Mouse (Mus musculus): ENCODE data around the gene Clec4f.
"Not testable (repeated sequence)": the region's sequence is repeated elsewhere in the genome, so short reads cannot be mapped to it uniquely, and the experiment has no call there.

Gene Clec4f

DNA sequence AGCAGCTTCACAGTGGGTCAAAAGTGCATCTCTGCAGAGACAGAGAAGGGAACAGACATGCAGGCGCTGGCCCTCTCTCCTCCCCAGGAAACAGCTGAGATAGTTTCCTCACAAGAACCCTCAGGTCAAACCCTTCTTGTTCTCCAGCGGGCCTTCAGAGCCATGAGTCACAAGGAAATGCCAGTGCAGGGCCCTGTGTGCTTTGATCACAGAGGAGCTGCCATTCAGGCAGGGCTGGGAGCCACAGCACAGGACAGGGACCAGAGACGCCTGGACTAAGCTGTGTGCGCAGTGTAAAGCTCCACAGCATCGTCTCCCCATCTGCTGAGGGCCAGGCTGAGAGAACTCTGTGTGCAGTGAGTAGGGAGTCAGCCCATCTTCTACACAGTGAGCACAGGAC, 21.9 kb downstream of the Clec4f start:
- DNase-seq (ENCODE audit: low read depth, low spot score) = not testable (repeated sequence)

DNA sequence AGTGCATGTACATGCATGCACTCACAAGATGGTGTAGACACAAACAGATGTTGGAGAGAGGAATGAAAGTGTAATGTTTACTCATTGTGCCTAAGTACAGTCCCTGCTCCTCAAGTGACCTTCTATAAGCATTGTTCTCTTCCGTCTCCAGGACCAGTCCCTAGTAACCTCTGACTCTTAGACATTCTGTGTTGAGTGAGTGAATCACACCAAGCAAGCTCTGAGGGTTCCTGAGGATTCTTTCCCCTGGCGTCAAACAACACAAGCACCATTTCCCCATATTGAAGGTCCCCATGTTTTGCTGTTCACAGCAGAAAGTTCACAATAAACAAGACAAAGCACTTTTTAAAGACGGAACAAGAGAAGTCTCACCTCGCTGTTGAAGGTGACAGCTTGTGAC, 24.2 kb downstream of the Clec4f start:
- no peak for DNase-seq (ENCODE audit: low read depth, low spot score)

DNA sequence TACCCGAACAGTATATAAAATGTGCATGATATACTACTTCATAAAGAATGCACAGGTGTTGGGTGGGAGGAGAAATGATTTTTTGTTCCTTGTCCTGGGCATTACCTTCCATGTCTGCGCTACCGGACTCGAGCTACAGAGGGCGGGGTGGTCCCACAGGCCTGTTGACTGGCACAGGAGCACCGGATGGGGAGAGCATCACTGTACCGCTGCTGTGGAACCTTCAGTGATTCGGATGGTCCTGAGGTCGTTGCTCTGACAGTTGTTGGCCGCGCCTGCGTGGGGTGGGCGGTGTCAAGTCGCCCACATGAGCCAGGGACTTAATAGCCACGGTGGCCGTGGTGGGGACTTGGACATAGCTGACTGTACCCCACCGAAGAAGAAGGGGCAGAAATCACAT, 29.2 kb downstream of the Clec4f start:
- no peak for DNase-seq (ENCODE audit: low read depth, low spot score)

DNA sequence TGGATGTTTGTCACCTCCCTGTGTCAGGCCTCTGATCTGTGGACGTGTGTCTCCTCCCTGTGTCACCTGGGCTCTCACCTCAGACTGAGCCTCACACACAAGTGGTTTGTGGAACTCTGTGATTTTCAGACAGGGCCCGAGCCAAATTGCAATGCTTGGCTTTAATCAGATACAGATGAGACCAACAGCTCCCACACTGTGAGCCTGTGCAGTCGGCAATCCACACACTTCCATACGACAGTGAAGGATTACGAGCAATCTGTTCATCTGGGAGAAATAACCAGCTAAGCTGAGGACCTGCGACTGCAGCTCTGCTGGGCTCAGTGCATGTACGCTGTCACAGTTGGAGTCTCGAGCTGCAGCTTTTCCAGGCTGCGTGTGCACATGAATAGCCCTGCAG, 36.0 kb downstream of the Clec4f start:
- no peak for DNase-seq (ENCODE audit: low read depth, low spot score)

DNA sequence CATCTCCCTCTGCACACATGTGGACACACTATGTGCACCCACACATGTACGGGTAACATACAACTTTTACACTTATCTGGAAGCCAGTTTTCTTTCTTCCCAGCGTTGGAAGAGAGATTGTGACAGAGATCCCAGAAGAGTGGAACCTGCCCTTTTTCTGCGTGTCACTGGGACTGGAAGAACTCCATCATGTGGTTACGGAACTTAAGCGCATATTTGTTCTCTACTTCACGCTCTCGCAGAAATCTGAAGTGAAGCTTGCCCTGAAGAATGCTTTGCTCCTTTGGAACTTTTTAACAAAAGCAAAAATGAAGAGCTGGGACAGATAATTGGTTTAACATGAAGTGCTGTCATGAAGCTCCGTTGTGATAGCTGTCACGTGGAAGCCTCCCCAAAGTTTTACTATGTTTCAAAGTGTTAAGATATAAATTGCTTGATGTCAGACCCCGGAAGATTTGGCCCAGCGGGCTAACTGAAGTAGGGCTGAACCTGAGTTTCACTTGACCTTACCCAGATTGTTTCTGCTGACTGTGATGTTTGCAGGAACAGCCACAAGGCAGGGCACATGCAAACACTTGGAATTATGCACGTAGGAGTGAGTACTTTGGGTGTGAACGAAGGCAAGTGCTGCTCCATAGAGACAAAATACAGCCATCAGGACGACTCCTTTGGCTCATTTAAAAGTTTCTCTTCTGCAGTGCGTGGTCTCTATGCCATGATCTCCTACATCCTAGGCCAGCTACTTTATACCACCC, 38.2 kb downstream of the Clec4f start:
- DNase-seq (ENCODE audit: low read depth, low spot score) = no peak

DNA sequence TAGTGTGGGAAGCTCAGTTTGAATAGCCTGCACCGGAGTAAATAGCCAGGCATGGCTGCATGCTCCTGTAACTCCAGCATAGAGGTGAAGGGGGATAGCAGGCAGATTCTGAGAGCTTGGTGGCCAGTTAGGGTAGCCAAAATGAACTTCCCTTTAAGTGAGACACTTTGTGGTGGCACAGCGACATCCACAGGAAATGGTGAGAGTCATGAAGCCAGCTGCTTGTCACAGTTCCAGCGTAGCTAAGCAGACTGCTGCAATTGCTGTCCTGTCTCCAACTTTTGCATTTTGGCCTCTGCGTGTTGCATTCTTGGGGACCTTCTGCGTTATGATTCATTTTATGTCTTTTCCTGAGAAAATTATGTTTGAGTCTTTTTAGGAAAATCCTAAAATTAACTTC, 39.5 kb downstream of the Clec4f start:
- DNase-seq (ENCODE audit: low read depth, low spot score) = no peak

DNA sequence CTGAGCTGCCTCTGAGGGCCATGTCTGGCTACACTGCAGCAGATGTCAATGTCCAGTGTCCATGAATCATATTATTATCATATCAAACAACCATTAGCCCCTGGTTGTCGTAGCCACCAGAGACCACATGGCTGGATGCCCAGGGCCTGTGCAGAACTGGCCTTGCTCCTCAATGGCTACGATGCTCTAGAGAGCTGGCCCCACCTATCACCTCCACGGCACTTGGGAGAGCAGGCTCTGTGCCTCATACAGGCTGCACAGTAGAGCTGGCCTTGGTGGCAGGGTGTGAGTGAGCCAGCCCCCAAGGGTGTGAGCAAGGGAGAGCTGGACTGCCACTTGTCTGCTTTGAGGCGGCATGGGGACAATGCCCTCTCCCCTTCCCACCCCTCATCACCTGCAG, 41.5 kb downstream of the Clec4f start:
- DNase-seq (ENCODE audit: low read depth, low spot score) = no peak

DNA sequence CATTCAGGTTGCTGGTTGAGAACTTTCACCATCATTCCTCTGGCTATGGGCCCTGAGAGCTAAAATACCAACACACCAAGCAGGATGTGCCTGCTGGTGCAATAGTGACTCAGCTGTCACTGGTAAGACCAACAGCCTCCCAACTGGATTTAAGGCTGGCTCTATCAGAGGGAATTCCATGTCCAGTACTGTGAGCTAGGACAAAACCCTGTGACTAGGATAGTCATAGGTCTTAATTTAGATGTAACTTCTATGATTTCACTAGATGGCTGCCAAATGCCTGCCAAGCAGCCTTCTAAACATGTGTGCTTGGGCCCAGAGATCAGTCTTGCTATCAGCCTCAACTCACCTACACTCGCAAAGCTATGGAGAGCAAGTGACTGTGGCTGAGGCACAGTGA, 43.0 kb downstream of the Clec4f start:
- DNase-seq (ENCODE audit: low read depth, low spot score) = no peak

DNA sequence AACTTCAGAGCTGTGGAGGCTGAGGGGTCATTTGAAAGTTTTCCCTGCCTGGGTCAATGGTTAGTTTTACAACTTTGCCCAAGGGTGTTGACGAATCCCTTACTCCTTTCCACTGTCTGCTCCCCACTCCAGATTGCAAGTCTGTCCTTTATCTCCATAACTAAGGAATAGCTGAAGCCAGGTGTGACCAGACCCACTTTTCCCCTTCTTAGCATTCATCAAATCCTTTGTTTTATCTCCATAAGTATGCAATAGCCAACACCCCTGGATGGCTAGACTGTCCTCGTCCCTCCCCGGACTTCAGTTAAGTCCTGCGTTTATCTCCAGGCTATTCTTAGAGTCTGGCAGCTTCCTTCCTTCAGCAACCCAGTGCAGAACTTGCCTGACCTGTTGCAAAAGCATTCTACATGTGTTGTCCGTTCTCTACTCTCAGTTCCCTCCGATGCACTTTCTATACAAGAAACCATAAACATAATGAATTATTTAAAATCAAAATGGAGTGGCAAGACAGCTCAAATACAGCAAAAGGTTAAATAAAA, 56.3 kb downstream of the Clec4f start:
- no peak for DNase-seq (ENCODE audit: low read depth, low spot score)

DNA sequence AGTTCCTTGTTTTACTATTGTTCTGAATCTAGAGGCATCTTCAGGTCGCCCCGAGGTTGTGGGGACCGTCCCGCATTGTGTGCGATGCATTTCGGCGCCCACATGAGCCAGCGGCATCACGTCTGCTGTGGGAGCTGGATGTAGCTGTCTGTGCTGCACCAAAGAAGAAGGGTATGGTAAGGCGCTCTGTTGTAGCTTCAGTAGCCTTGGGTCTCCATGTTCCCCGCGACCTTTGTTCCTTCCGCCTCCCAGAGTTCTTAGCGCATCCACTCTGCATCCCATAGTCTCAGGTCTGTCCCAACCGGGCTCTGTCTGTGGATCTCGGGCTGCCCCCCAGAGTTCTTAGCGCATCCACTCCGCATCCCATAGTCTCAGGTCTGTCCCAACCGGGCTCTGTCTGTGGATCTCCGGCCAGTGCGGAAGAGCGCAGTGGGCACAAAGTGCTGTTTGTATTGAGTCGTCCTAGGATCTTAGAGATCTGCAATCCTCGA, 56.9 kb downstream of the Clec4f start:
- DNase-seq (ENCODE audit: low read depth, low spot score) = no peak

DNA sequence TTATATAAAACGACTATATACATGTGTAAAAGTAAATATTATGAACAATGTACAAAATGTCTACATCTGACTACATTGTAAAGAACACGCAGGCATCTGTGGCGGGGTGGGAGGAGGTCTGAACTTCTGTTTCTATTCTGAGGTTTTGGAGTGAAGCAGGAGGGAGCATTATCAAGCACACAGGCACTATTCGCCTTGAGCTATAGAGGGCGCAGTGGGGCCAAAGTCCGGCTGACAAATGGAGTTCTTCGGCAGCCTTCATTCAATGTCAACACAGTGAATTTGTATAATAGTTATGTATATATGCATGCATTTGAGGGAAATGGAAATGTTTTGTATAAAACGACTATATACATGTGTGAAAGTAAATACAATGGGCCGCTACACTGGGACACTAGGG, 57.3 kb downstream of the Clec4f start:
- peak; percentile 39 for DNase-seq (ENCODE audit: low read depth, low spot score)

DNA sequence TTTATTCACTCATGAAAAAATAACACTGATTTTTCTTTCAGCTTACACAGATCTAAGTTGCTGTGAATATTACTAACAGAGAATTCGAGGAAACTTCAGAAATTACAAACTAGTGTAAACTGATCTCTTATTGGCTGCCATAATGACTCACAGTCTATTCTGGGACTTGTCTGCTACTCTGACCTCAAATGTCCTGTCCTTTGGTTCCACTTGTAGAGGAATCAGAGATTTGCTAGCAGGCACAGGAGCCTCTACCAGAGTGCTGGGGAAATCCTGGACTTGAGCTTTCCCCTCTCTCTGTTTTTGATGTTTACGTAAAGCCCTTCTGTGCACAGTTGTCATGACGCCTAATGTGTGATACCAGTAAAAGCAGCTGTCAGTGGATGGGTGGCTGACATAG, 58.0 kb downstream of the Clec4f start:
- DNase-seq (ENCODE audit: low read depth, low spot score) = no peak

DNA sequence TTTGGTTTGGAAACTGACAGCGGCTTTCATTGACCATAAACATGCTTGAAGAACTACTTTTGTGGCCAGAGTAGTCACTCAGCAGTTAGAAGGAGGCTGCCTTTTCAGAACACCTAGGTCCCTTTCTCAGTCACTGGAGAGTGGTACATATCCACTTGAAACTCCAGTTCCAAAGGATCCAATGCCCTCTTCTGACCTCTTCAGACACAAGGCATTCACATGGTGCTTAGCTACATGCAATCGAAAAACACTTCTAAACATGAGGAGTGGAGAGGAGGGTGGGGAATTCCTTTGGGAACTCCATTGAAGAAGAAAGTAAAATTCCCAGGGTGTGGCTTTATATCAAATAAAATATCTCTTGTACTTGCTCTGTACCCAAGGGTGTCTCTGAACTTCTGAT, 61.0 kb downstream of the Clec4f start:
- no peak for DNase-seq (ENCODE audit: low read depth, low spot score)
